In genomic region chr15:32536755-32537503, GRCm38 (mm10) we compare ENCODE assay signal across 25 mouse cellular contexts.
DNase-seq lines count a peak whose midpoint lies in the region; ATAC-seq lines count a peak whose summit lies in the region.
"Had no signal": no experiment of that assay in that cellular context is flagged by ENCODE, and none has a peak within 500 bp of the region (broad histone marks: within the 10 kb centered on the region; RNA-seq: fewer than 3 reads in every experiment).

No protein-coding gene starts in this region.

- intact Hi-C loops in left cerebral cortex, postnatal 36 days (cut with DNase I) = no loop called here

- WGBS in midbrain, embryonic 11.5 days = 88% methylated on average over 6 of the region's 6 CpGs
- WGBS in midbrain, embryonic 14.5 days = 88% methylated on average over 6 of the region's 6 CpGs
- 33% methylated on average over 6 of the region's 6 CpGs for WGBS in lung, embryonic 15.5 days

- peak; percentile 10 for DNase-seq in midbrain, embryonic 11.5 days (ENCODE audit: low spot score, missing footprints)
- no peak for DNase-seq in midbrain, embryonic 14.5 days
- peak; percentile 35 for DNase-seq in lung, postnatal 25 days (ENCODE audit: low spot score)
- no peak for DNase-seq in left cerebral cortex, postnatal 36 days (ENCODE audit: low spot score in 2 of 2)
- DNase-seq: adrenal gland, adult 8-10 months; B cell, adult 2 months; cerebellum, adult 2 months; cerebellum, postnatal 14 days; forebrain, postnatal 0 days; gastrocnemius, postnatal 10 days; heart, postnatal 10 days; kidney, postnatal 25 days; right cerebral cortex, adult 18-20 months; spleen, adult 18-20 months; thymus, postnatal 36 days had no signal

- H3K27ac ChIP-seq in midbrain, embryonic 11.5 days (ENCODE audit: low read depth, low read length) = no peak overlapping the region
- H3K27ac ChIP-seq in midbrain, embryonic 14.5 days (replicated peaks; ENCODE audit: low read depth, low read length) = no peak overlapping the region
- H3K27ac ChIP-seq in lung, embryonic 15.5 days = peak overlapping the region; percentile 58
- H3K27ac ChIP-seq: heart, embryonic 13.5 days; hindbrain, embryonic 14.5 days; layer of hippocampus, adult 2 months; liver, embryonic 15.5 days; midbrain, embryonic 12.5 days; neural tube, embryonic 13.5 days had no signal

- H3K9ac ChIP-seq in midbrain, embryonic 11.5 days (ENCODE audit: low read length) = no peak overlapping the region
- no peak overlapping the region for H3K9ac ChIP-seq in midbrain, embryonic 14.5 days (replicated peaks; ENCODE audit: low read length)
- H3K9ac ChIP-seq in lung, embryonic 15.5 days = no peak overlapping the region
- H3K9ac ChIP-seq: forebrain, postnatal 0 days; heart, embryonic 13.5 days; hindbrain, embryonic 14.5 days; liver, embryonic 15.5 days; midbrain, embryonic 12.5 days; neural tube, embryonic 13.5 days had no signal

- no peak for ATAC-seq in midbrain, embryonic 11.5 days (ENCODE audit: low FRiP score)
- ATAC-seq in midbrain, embryonic 14.5 days (ENCODE audit: low FRiP score, low TSS enrichment) = no peak
- 0 out of 2 replicates have a peak, but pooled peaks have one; percentile 42 for ATAC-seq in lung, embryonic 15.5 days (ENCODE audit: borderline replicate concordance, extremely low read depth, low FRiP score, low TSS enrichment)
- ATAC-seq in megakaryocyte-erythroid progenitor cell, adult 5-6 weeks (replicated peaks; ENCODE audit: low FRiP score, low TSS enrichment, poor library complexity, severe bottlenecking) = no peak
- ATAC-seq: forebrain, postnatal 0 days; intestine, postnatal 0 days had no signal

- no peaks in the 10 kb centered on the region for H3K36me3 ChIP-seq in midbrain, embryonic 11.5 days (ENCODE audit: control insufficient read depth, insufficient read depth, low read length)
- no peaks in the 10 kb centered on the region for H3K36me3 ChIP-seq in midbrain, embryonic 14.5 days (ENCODE audit: control insufficient read depth, insufficient read depth, low read length)
- H3K36me3 ChIP-seq in lung, embryonic 15.5 days = no peaks in the 10 kb centered on the region
- H3K36me3 ChIP-seq: heart, embryonic 13.5 days; liver, embryonic 15.5 days; midbrain, embryonic 12.5 days; neural tube, embryonic 13.5 days had no signal

- no peaks in the 10 kb centered on the region for H3K27me3 ChIP-seq in midbrain, embryonic 11.5 days (ENCODE audit: control insufficient read depth, insufficient read depth, low read length)
- H3K27me3 ChIP-seq in midbrain, embryonic 14.5 days (ENCODE audit: control insufficient read depth, insufficient read depth, low read length) = no peaks in the 10 kb centered on the region
- H3K27me3 ChIP-seq in lung, embryonic 15.5 days = no peaks in the 10 kb centered on the region
- H3K27me3 ChIP-seq: heart, embryonic 13.5 days; liver, embryonic 15.5 days; midbrain, embryonic 12.5 days; neural tube, embryonic 13.5 days had no signal

- no peaks in the 10 kb centered on the region for H3K4me1 ChIP-seq in midbrain, embryonic 11.5 days (ENCODE audit: control insufficient read depth, insufficient read depth, low read length)
- H3K4me1 ChIP-seq in midbrain, embryonic 14.5 days (ENCODE audit: control insufficient read depth, insufficient read depth, low read length) = no peaks in the 10 kb centered on the region
- peaks cover 4% of the 10 kb centered on the region; the same call in 1 of the 2 replicates for H3K4me1 ChIP-seq in lung, embryonic 15.5 days
- H3K4me1 ChIP-seq: liver, embryonic 15.5 days; midbrain, embryonic 12.5 days; neural tube, embryonic 13.5 days had no signal

- no peak overlapping the region for H3K4me3 ChIP-seq in midbrain, embryonic 11.5 days (ENCODE audit: low read depth, low read length)
- no peak overlapping the region for H3K4me3 ChIP-seq in midbrain, embryonic 14.5 days (replicated peaks; ENCODE audit: low read depth, low read length)
- no peak overlapping the region for H3K4me3 ChIP-seq in lung, embryonic 15.5 days
- H3K4me3 ChIP-seq: erythroblast, embryonic 14.5 days; heart, embryonic 13.5 days; layer of hippocampus, adult 2 months; liver, embryonic 15.5 days; midbrain, embryonic 12.5 days; neural tube, embryonic 13.5 days had no signal

- H3K4me2 ChIP-seq in midbrain, embryonic 11.5 days = no peak overlapping the region
- no peak overlapping the region for H3K4me2 ChIP-seq in midbrain, embryonic 14.5 days (ENCODE audit: low read length)
- no peak overlapping the region for H3K4me2 ChIP-seq in lung, embryonic 15.5 days
- H3K4me2 ChIP-seq: heart, embryonic 13.5 days; hindbrain, embryonic 14.5 days; liver, embryonic 15.5 days; midbrain, embryonic 12.5 days; neural tube, embryonic 13.5 days had no signal

- no peaks in the 10 kb centered on the region for H3K9me3 ChIP-seq in midbrain, embryonic 11.5 days (ENCODE audit: control insufficient read depth, low read length)
- H3K9me3 ChIP-seq in midbrain, embryonic 14.5 days (ENCODE audit: control insufficient read depth, low read length) = no peaks in the 10 kb centered on the region
- H3K9me3 ChIP-seq in lung, embryonic 15.5 days = no peaks in the 10 kb centered on the region
- H3K9me3 ChIP-seq: heart, embryonic 13.5 days; liver, embryonic 15.5 days; midbrain, embryonic 12.5 days; neural tube, embryonic 13.5 days had no signal

Comparison
In these comparisons a context has a peak if more than half of its experiments do, and no peak if none do; other contexts are left out.
1. DNase-seq: peak in midbrain, embryonic 11.5 days (single experiment) and lung, postnatal 25 days (single experiment); none in midbrain, embryonic 14.5 days (single experiment) and left cerebral cortex, postnatal 36 days (0 of 2).